Mouse (Mus musculus) neutrophil, adult 5-6 weeks (primary cell): ENCODE data around the gene Hoxc8. TPM values are rescaled to one million over a fixed set of nuclear protein-coding genes. Genes with fewer than 3 reads are reported as not detected.

Experiments used
- ATAC-seq: fragments of 151-379, 151-347 bp; 2 replicates; pipeline ENCODE4 v1.8.0; 2017; ENCODE audit warnings: mild to moderate bottlenecking, moderate TSS enrichment; ENCODE audit not compliant: insufficient number of reproducible peaks, poor library complexity, low FRiP score, severe bottlenecking; ENCODE audit errors: extremely low read depth
- total RNA-seq: library from RNA; stranded (forward); fragments of 200-1000 nt; gene quantifications from 2 replicates; pipeline ENCODE4 v1.2.3, GENCODE M21; 2017

Hoxc8 gene
- total RNA-seq, 1 experiment from 2014 or later, result not detected

DNA sequence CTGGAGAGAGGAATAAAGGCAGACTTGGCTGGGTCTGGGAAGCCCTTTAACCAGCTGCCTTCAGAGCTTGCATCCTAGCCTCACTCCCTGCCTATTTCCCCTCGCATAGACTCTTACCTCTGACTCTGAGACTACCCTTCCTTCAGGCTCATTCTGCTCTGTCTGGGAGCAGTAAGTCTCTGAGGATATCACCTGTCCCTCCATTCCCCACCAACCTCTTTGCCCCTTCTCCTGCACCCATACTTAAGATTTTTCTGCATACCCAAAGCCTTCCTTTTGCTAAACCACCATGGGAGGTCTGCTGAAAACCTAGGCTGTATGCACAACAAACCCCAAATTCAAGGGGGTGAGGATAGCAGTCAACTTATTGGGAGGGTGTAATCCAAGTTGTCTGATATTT lies 10.5 kb upstream of the Hoxc8 start:
- no peak for ATAC-seq

GRCm38 (mm10) chr15:102980352-102980751 lies 10.1 kb upstream of the Hoxc8 start:
- no peak for ATAC-seq

DNA sequence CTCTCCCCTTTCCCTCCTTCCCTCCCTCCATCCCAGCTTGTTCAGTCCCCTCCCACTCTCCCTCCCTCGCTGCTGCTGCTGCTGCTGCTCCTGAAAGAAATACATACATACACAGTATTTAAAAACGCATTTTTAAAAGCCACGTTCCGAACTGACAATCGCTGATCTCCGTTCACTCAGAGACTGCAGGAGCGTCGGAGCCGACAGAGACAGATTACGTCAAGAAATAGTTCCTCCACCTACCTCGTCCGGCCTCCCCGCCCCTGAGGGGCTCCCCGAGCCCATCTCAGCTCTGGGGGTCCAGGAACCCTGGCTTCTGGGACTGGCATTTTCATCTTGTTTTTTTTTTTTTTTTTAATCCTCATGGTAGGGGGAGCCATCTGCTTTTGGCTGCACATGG lies 9.5 kb upstream of the Hoxc8 start:
- ATAC-seq, result no peak

DNA sequence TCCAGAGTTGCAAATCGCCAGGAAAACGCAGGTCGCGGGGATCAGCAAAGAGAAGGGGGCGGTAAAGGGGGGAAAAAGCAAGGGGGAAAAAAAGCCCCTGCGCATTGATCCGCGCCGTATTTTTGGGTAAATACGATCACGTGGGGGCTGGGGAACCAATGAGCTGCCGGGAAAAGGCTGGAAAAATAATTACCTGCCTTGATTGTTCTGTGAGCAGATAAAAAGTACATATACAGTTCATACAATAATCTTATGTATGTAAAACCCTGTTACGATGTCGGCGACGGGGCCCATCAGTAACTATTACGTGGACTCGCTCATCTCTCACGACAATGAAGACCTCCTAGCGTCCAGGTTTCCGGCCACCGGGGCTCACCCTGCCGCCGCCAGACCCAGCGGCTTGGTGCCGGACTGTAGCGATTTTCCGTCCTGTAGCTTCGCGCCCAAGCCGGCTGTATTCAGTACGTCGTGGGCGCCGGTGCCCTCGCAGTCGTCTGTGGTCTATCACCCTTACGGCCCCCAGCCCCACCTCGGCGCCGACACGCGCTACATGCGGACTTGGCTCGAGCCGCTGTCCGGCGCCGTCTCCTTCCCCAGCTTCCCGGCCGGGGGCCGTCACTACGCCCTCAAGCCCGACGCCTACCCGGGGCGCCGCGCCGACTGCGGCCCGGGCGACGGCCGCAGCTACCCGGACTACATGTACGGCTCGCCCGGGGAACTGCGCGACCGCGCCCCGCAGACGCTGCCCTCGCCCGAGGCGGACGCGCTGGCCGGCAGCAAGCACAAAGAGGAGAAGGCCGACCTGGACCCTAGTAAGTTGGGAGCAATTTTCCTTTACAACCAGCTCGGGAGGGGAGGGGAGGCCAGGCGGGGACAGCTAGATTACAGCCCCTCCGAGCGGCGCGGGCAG lies 8.8 kb upstream of the Hoxc8 start:
- ATAC-seq, result no peak

- no peak for ATAC-seq
These were observed 6.7 kb upstream of the Hoxc8 start for GRCm38 (mm10) chr15:102983716-102984115.

GRCm38 (mm10) chr15:102984521-102984920 lies 5.9 kb upstream of the Hoxc8 start:
- no peak for ATAC-seq

GRCm38 (mm10) chr15:102984925-102985324 lies 5.5 kb upstream of the Hoxc8 start:
- ATAC-seq, result no peak

DNA sequence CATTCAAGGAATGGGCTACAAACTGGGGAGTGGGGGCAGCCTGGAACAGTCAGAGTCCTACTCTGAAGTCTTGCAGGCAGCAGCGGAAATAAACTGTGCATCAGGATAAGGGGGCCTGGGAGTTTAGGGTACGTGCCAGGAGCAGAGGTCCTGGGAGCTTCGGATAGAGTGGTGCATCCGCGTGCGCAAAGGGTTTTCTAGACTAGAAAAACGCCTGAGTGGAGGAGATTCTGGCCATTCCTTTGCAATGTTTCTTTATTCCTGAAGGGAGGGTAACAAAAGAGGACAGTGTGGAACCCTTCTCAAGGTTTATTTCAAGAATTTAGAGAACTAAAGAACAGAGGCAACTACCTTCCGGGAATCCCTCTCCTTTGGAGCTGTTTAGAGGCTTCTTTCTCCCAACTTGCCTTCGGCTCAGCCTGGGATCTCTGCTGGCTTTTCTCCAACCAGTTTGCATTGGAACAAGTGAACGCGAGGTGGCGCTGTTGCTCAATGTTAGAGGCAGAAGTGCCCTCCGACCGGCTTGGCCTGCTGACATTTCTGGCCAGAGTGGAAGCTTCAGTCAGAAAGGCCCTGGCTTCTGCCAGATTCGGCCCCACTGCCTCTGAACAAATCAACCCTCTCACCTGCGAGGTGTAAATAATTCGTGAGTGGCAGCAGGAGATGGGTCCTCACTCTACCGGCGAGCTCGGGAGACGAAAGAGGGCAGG lies 3.1 kb upstream of the Hoxc8 start:
- ATAC-seq, result peak; percentile 55; the same call in 1 of the 2 replicates

- no peak for ATAC-seq
These were observed 2.3 kb upstream of the Hoxc8 start for GRCm38 (mm10) chr15:102988078-102988477.

- ATAC-seq, result no peak
These were observed 1.4 kb downstream of the Hoxc8 start for GRCm38 (mm10) chr15:102991782-102992181.

- ATAC-seq, result no peak
These were observed 1.8 kb downstream of the Hoxc8 start for GRCm38 (mm10) chr15:102992206-102992605.

DNA sequence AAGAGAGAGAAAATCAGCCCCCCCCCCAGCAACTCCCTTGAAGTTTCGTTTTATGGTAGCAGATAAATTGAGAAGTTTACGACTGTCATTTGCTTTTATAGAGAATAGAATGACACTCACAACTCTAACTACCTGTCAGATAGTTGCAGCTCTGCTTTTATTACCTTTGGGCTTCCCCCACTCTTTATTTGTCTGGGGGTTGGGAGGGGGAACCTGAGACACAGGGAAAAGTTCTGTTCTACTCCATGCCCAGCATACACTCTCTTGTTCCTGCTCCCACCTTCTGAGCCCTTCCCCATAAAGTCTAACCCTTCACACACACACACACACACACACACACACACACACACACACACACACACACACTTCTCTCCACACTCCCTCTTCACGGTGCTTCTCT lies 2.5 kb downstream of the Hoxc8 start:
- no peak for ATAC-seq

DNA sequence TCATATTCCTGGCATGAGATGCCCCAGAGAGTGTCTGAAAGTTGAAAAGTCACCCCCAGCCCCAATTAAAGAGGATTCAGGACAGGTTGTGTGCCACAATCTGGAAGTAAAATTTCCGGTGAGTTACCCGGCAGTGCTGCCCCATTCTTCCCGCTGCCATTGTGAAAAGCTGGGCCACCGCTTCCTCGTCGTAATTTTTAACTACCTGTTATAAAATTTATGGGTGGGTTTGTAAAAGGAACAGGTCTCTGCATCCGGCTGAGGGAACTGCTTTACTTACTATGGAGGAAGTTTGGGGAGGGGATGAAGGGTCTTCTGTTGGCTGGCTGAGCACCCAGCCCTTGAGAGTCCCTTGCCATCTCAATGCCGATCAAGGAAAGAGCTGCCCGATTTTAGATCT lies 6.1 kb downstream of the Hoxc8 start:
- no peak for ATAC-seq

GRCm38 (mm10) chr15:102997431-102997830 lies 7.0 kb downstream of the Hoxc8 start:
- no peak for ATAC-seq

- ATAC-seq, result no peak
These were observed 7.5 kb downstream of the Hoxc8 start, which contains the start of gene Hoxc6 for GRCm38 (mm10) chr15:102997939-102998355. TSS of gene Hoxc6 (plus strand) at chr15:102998257.

DNA sequence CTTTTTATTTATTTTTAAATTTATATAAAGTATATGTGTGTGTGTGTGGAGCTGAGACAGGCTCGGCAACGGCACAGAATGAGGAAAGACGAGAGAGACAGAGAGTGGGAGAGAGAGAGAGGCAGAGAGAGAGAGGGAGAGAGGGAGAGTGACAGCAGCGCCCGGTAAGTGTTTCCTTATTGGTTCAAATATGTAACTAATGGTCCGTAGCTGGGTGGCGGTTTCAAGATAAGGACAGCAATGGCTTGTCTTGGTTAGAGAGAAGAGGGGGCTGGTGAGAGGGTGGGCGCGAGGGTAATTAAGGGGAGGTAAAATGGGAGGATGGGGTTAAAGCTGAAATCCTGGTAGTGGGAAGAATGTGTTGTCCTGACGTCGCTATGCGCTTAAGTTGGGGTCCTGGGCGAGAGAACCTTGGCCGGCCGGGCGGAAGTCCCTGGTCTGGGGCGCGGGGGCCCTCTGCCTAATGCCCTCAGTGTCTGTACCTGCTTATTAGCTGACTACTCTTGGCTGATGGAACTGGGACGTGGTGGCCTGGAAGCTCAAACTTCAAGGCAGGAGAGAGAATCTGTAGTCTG lies 8.3 kb downstream of the Hoxc8 start:
- ATAC-seq, result no peak

GRCm38 (mm10) chr15:102999183-102999831 lies 8.9 kb downstream of the Hoxc8 start:
- no peak for ATAC-seq

GRCm38 (mm10) chr15:102999955-103000354 lies 9.5 kb downstream of the Hoxc8 start:
- no peak for ATAC-seq

DNA sequence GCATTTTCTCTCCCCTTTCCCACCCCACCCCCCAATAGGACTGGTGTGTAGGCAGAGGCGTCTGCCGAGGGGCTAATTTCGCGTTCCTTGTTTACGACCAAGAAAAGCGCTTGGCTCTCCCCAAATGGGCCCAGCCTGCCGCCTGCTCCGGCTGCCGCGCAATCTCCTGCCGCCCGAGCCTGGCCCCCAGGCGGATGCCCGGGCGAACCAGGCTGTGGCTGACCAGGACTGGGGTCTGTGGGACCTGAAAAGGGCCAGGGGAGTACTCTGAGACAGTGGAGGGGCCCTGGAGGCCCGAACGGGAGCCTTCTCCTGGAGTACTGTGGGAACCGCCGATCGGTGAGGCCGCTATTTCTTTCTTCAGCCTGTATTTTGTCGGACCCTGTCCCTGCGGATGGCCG lies 10.1 kb downstream of the Hoxc8 start:
- ATAC-seq, result no peak
